Mouse (Mus musculus): ENCODE measurements around the gene Ptgir.
A peak's percentile ranks its signal among the peaks of the same experiment; 100 is the strongest.

The Ptgir gene

DNA sequence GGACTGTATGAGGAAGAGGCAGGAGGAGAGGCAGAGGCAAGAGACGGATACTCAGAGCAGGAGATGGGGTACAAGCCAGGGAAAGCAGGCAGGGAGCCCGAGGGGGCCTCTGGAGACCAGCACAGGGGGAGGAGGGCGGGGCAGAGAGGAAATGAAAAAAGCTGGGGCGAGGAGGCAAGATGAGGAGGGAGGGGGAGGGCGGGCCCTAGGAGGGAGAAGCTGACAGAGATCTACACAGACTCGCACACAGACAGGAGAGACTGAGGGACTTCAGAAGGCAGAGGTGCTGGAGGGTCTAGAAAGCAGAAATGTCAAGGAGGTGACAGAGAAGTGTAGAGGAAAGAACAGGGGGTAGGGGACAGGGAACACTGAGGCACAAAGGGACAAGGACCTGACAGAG is at the start of gene Ptgir:
TSS of gene Ptgir (plus strand) at position 210 of the 400 bp plus-strand sequence.
- peak; percentile 54 to 68 for DNase-seq

DNA sequence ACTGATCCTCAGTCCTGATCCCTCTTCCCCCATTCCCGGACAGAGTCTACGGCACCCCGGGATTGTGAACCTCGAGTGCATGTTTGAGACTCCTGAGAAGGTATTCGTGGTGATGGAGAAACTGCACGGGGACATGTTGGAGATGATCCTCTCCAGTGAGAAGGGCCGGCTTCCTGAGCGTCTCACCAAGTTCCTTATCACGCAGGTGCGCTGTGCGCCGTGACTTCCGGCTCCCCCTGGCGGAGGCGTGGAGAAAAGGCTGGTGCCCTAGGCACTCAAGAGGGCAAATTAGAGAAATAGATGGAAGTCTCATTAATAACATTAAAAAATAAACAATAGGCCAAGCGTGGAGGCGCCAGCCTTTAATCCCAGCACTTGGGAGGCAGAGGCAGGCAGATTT is 48.0 kb upstream of the Ptgir start:
- peak; percentile 55 to 57 for DNase-seq

GRCm38 (mm10) chr7:16859902-16860651 is 46.2 kb upstream of the Ptgir start:
- DNase-seq = peak in 1 of 2 experiments; percentile 55

DNA sequence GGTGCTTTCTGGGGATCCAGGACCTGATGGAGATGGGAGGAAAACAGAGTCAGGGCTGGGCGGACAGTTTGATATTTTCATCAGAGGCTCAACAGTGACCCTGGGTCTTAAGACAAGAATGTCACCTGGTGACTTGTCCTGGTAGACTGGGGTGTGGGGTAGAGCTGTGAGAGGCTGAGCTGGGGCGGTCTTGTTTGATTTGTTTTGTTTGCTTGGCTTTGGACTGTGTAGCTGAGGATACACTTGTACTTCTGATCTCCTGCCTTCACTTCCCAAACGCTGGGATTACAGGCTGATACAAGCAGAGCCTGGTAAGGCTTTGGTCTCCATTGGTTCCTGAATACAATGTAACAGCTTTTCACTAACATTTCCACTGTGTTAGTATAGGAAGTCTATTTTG is 38.8 kb upstream of the Ptgir start:
- DNase-seq = no peak

GRCm38 (mm10) chr7:16869497-16869896 is 36.8 kb upstream of the Ptgir start:
- DNase-seq = no peak

GRCm38 (mm10) chr7:16871600-16871999 is 34.7 kb upstream of the Ptgir start:
- no peak for DNase-seq

DNA sequence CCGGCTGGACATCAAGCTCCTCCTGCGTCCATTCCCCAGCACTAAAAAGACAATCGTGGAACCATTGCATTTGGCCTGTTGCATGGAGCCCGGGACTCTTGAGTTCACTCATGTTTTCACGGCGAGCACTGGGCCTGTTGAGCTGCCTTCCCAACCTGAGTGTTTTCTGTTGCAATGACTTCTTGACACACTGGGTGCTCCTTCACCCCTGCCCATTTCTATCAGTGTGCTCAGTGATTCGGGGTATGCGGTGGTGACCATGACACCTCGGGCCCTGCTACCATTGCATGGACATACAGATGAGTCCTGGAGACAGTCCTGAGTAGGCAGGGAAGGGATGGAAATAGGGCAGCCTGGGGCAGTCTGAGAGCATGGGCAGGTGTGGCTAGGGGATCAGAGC is 33.8 kb upstream of the Ptgir start:
- no peak for DNase-seq

- no peak for DNase-seq
These were observed 32.9 kb upstream of the Ptgir start for GRCm38 (mm10) chr7:16873392-16873791.

- DNase-seq = peak; percentile 75 to 80
These were observed 32.1 kb upstream of the Ptgir start for GRCm38 (mm10) chr7:16874190-16874589.

- DNase-seq = peak; percentile 98 to 99
These were observed 31.5 kb upstream of the Ptgir start for GRCm38 (mm10) chr7:16874756-16875309.

DNA sequence AGATGAGACGGTGACA is 31.2 kb upstream of the Ptgir start, which contains the start of gene Dact3:
TSS of gene Dact3 (plus strand) at position 8 of the 16 bp plus-strand sequence.
- DNase-seq = no peak

GRCm38 (mm10) chr7:16875326-16875725 is 31.0 kb upstream of the Ptgir start:
- DNase-seq = no peak

DNA sequence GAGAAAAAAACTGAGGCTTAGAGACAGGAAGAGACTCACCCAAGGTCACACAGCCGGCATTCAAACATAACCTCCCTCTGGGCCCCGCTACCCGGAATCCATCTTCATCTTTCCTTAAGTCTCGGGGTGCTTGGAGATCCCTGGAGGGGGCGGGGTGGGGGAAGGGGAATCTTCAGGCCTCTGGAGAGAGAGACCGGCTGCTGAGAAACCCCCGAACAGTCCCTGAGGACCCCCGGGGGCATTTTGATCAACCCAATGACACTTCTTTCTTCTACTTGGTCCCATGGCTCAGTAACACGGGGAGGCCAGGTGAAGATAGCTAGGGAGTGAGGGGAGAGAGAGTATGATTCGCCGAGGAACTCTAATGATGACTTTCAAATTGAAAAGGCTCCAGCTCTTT is 30.3 kb upstream of the Ptgir start:
- DNase-seq = no peak

DNA sequence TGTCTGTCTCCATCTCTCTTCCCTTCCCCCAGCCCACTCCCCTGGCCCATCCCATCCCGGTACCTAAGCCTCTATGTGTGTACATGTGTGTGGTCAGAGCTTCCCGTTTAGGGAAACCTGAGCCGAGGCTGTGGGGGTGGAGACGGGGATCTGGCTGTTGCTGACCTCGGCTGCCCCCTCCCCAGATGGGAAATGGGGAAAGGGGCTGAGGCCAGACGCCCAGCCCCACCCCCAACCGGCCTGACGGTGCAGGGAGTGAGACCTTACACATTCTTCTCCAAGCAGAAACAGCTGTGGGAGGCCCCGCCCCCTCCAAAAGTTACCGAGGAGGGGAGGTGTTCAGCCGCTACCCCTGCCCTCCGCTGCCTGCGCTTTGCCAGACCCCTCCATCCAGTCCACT is 29.7 kb upstream of the Ptgir start:
- DNase-seq = peak in 1 of 2 experiments; percentile 56

- no peak for DNase-seq
These were observed 28.6 kb upstream of the Ptgir start for GRCm38 (mm10) chr7:16877717-16878116.

DNA sequence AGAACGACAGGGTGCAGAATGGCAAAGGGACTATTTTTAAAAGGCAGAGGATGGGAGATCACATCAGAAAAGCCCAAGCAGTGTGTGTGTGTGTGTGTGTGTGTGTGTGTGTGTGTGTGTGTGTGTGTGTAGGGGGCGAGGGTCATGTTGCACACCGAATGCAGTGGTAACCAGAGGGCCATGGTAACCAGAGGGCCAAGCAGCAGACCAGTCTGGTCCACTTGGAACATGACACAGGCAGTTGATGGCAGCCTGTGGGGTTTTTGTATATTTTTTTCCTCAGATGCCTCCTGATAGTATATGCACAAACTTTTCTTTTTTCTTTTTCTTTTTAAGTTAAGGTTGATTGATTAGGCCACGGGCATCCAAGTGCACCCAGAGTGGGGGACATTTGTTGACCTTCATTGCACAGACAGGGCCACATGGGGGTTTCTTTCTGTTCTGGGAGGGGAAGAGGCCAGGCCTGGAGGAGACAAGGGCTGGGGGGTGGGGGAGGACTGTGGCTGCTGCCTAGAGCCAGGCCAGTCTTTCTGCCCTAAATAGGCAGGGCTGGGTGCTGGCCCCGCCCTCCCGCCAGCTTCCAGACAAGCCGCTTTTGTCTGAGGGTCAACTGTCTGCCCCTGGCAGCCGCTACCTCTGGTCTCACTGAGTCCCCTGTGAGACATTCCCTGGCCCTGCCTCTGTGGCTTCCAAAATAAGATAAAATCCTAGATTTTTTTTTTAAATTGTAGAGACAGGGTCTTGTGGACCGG is 26.3 kb upstream of the Ptgir start:
- DNase-seq = no peak

DNA sequence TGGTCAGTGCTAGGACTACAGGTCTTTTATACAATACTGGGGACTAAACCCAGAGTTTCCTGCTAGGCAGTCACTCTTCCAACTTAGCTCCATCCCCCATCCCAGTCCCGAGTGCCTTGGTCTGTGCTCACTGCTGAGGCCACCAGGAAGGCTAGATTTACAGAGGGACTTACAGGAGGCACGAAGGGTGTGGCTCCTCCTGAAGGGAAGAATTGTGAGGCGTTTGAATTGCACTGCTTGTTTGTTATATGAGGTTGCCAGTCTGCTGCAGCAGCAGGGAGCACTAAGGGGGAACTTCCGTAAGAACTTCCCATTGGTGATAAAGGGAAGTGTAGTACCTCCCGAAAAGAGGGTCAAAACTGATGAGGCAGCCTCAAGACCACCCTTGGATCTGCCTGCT is 25.7 kb upstream of the Ptgir start:
- DNase-seq = no peak

- DNase-seq = no peak
These were observed 23.1 kb upstream of the Ptgir start for GRCm38 (mm10) chr7:16883162-16883561.

GRCm38 (mm10) chr7:16884334-16884733 is 22.0 kb upstream of the Ptgir start:
- no peak for DNase-seq

DNA sequence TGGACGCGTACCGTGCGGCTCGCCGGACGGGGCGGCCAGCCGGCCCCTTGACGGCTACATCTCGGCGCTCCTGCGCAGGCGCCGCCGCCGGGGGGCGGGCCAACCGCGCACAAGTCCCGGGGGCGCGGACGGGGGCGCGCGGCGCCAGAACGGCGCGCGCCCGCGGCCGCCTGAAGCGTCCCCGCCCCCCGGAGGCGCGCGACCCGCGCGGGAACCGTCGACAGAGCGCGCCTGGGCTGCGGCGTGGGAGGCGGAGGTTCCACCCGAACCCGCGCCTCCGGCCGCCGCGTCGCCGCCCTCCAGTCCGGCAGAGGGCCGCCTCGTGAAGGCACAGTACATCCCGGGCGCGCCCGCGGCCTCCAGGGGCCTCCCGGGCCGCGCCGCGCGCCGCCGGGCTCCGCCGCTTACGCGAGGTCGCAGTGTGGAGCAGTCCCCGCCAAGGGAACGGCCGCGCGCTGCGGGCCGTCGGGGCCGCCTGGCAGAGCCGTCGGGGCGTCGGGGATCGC is 21.0 kb upstream of the Ptgir start:
- no peak for DNase-seq

GRCm38 (mm10) chr7:16885905-16886304 is 20.4 kb upstream of the Ptgir start:
- DNase-seq = no peak

DNA sequence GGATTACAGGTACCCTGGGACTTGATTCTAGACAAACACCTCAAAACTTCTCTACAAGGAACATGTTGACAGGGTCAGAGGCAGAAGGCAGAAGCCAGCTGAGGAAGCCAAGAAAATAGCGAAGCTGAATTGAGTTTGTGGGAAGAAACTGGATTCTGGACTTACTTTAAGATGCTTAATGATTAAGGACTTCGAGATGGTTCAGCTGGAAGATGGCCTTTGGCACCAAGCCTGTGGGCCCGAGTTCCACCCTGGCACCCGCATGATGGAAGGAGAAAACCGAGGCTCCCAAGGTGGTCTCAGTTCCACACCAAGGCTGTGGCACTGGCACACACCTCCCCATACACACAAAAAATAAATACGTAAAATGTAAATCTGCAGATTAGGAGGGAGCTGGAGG is 15.8 kb upstream of the Ptgir start:
- DNase-seq = no peak

DNA sequence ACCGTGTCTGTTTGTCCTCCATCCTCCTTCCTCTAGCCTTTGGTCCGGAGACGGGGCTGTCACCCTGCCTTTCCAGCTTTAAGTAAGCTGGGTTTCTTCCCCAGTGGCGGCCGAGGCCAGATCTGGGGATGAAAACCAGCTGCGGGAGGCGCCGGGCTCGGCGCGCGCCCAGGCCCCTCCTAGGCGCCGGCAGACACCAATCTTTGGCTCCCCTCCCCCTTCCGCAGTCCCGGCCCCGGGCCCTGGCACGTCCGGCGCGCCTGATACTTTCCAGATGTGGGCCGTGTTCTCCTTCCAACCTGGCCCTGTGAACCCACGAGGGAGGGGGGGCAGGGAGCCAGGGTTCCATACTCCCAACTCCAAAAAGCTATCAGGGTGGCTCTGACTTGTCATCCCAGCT is 15.3 kb upstream of the Ptgir start:
- peak in 1 of 2 experiments; percentile 29 for DNase-seq

- peak; percentile 78 to 79 for DNase-seq
These were observed 14.5 kb upstream of the Ptgir start, which contains the start of gene Gng8 for GRCm38 (mm10) chr7:16891641-16892351. Gng8 (plus strand) TSS chr7:16891786.
